Mouse (Mus musculus): ENCODE results near the gene Bag3.

- no peak for TF ChIP-seq CTCF (conservative IDR thresholded peaks at IDR 0.05; ENCODE audit: insufficient read depth, insufficient read length, low read depth, low read length)
- no peak for TF ChIP-seq POLR2A (IDR thresholded peaks at IDR 0.05; ENCODE audit: low read depth, low read length)
Measured at GRCm38 (mm10) chr7:128575211-128575610, 51.8 kb downstream of the Bag3 start.
